Mouse (Mus musculus) thymus, postnatal 10 days (tissue): ENCODE measurements at regions not wholly inside any gene's neighbourhood (a gene's known extent, or its start where the extent isn't known, plus 50 kb on each side); places are given as distances from the start of the nearest gene placed in this dataset.
"Not testable (repeated sequence)": the region's sequence is repeated elsewhere in the genome, so short reads cannot be mapped to it uniquely, and the experiment has no call there.

ENCODE experiments used
- DNase-seq, 2 experiments: peaks; one replicate each; pipeline ENCODE4 v3.0.0; 2021; ENCODE audit warnings: low spot score in 2 of 2

- no peak for DNase-seq
Observed at GRCm38 (mm10) chr14:17057355-17057754, 238.4 kb upstream of the Rarb start.

DNA sequence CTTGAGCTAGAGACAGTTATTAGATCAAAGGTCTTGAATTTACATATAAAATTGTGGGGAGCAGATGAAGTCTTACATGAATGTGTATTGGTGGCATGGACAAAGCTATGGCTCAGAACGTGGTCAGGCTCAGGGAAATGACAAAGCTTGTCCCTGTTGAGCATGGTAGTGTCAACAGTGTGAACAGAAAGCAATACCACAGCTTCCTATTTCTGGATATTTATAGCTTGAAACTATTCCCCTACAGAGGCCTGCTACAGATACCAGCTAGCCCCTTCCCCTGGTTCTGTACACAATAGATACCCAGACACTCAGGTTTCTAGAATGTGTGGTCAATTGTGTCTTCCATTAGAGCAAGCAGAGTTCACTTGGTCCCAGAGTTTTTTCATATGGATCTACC lies 236.8 kb upstream of the Rarb start:
- DNase-seq, result no peak

GRCm38 (mm10) chr14:17054381-17054780 lies 235.4 kb upstream of the Rarb start:
- no peak for DNase-seq

DNA sequence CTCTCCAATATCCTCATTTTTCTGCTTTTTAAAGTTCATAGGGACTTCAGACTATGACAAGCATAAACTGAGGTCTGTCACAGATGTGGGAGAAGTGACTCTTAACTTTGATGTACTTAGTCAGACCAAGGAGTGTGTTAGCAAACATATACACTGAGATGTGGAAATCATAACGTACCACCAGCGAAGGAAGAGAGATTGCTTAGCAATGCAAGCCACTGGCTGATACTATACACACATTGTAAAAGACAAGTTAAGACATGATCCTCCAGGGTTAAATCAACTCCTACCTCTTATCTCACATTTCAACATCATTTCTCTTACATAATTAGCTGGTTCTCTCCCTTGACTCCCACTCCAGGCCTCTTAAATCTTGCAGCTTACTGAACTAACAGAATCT lies 227.9 kb upstream of the Rarb start:
- DNase-seq, result no peak

- no peak for DNase-seq
Observed at GRCm38 (mm10) chr14:17045426-17046132, 226.6 kb upstream of the Rarb start.

DNA sequence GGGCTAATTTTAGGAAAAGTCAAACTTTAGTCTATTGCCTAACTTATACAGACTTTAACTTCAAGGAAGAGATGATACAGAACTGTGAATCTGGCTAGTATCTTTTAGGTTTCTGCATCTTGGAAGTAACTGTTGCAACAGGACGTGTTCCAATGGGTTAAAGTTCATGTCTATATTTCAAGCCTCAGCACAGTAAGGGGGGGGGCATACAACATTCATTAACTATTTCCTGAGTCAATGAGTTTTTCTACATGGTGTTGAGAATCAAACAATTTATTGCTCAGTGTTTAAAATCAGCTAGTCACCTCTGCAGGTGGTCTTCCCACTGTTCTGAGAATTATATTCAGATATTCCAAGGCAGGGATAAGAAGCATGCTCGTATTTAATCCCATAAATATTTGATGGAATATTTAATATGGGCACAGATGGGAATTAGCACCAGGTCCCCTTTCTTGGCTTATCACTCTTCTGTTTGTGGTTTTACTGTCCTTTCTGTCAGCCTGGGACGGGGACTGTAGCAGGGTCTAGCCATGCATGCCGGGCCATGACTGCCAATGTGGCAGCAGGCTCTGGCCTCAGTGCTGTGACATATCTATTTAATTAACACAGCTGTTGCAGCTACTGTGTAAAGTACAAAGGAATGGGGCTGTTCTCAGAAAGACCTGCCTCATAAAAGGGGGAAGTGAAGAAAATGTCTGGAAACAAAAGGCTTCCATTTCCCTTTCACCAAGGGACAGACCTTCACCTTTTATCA lies 201.8 kb upstream of the Rarb start:
- DNase-seq, result no peak

DNA sequence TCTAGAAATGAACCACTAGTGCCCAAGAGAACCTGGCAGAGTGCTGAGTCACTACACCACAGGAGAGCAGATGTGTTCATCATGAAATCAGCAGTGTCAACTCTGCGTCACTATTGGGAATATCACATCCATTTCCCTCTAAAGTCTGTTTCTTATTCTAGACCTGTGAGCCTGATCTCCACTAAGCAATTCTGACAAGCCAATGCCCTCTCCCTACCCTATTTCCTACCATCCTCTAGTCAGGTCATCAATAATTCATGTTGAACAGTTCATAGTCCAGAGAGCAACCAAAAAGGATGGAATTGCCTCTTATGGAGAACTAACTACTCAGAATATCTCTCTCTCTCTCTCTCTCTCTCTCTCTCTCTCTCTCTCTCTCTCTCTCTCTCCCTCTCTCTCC lies 194.0 kb upstream of the Rarb start:
- no peak for DNase-seq

- DNase-seq, result no peak
Observed at GRCm38 (mm10) chr14:17012200-17012599, 193.2 kb upstream of the Rarb start.

GRCm38 (mm10) chr14:17005194-17006018 lies 186.4 kb upstream of the Rarb start:
- no peak for DNase-seq

GRCm38 (mm10) chr14:17004714-17005113 lies 185.8 kb upstream of the Rarb start:
- DNase-seq, result no peak

GRCm38 (mm10) chr14:16996716-16997115 lies 177.8 kb upstream of the Rarb start:
- no peak for DNase-seq

GRCm38 (mm10) chr14:16970911-16971310 lies 152.0 kb upstream of the Rarb start:
- DNase-seq, result not testable (repeated sequence)

DNA sequence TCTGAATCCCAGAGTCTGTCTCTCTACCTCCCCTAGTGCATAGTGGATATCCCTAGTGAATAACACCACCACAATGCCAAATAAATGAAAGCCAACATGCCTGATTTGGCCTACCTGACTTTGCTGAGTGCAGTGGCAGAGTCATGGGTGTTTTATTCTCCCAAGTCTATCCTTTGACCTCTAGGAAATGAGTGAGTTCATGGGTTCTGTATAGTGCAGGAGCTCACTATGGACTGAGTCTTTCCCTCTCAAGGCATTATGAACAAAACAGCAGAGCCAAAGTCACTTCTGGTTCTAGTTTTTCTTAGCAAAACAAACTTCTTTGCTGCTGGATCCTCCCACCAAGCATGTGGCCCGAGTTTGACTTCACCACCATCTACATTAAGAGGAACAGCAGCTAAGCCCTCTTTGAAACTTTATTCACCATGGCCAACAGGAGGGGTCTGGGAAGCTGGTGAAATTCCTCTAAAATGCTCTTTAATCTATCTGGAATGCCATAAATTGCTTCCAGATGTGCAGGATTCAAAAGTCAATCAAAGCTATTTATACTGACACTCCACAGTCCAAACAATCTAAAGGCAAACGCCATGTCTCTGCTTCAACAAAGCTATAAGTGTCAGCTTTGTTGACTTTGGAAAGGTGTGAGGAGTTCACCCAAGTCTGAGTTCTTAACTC lies 145.9 kb upstream of the Rarb start:
- DNase-seq, result no peak

DNA sequence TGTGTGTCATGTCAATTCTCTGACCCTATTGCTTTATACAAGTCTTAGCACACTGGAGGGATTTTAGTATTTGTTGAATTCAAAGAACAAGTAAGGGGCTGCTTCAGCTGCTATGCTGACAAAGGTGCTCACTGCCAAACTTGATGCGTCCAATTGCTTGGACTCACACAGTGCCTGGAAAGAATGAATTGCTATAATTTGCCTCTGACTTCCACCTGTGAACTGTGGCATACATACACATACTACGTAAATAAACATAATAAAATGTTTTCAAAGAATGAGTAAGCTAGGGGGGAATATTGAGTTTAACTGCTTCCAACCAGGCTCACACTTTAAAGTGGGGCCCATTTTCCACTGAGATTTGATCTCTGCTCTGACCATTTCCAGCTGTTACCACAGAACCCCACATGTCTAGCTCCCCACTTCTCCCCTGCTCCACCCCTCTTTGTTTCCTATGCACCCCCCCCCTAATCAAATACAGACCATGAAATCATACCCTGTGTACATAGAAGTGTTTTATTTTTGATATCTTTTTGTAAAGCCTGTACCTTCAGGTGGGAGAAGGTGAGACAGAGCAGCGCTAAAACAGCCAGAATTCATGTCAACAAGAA lies 143.4 kb upstream of the Rarb start:
- DNase-seq, result no peak

GRCm38 (mm10) chr14:16957802-16958201 lies 138.8 kb upstream of the Rarb start:
- no peak for DNase-seq

- no peak for DNase-seq
Observed at GRCm38 (mm10) chr14:16954511-16955443, 135.8 kb upstream of the Rarb start.

- no peak for DNase-seq
Observed at GRCm38 (mm10) chr14:16948736-16949135, 129.8 kb upstream of the Rarb start.

- DNase-seq, result no peak
Observed at GRCm38 (mm10) chr14:16944441-16944840, 125.5 kb upstream of the Rarb start.

DNA sequence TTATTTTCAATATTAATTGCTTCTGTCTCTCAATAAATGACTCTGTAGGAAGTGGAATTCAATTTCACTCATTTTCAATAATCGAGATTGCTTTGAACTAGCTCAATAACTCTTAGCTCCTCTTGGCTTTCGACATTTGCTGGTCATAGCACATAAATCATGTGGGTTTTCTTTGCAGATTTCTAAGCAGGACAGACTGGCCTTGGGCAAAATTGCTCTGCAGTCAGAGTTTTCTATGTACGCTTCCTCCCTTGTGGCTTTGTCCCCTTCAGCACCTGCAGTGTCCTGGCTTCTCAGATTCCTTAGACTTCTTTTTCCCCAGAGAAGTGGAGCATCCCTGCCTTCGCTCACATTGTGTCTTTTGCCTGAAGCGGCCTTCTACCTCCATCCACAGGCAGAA lies 124.6 kb upstream of the Rarb start:
- no peak for DNase-seq

DNA sequence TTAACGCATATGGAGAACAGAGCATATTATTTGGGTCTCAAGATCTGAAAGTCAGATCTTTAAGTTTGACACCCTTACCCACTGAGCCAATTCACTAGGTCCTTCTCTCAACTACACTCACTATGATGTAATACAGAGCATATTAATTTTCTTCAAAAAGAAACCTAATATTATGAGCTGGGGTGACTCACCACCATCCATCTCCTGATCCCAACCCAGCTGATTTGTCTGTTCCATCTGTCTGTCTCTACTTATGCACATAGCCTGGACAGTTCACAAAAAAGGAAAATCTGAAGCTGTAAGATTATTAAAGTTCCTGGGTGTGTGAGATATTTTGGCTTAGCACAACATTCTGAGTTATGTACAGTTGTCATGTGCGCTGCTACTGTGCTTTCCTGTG lies 108.2 kb upstream of the Rarb start:
- DNase-seq, result no peak
